Mouse (Mus musculus) B cell, adult 2 months (primary cell): ENCODE measurements at regions not wholly inside any gene's neighbourhood (a gene's known extent, or its start where the extent isn't known, plus 50 kb on each side); places are given as distances from the start of the nearest gene placed in this dataset.
"Not testable (repeated sequence)": the region's sequence is repeated elsewhere in the genome, so short reads cannot be mapped to it uniquely, and the experiment has no call there.

Source experiments
- DNase-seq, 2 experiments: peaks; one replicate each; pipeline ENCODE4 v3.0.0; 2022

DNA sequence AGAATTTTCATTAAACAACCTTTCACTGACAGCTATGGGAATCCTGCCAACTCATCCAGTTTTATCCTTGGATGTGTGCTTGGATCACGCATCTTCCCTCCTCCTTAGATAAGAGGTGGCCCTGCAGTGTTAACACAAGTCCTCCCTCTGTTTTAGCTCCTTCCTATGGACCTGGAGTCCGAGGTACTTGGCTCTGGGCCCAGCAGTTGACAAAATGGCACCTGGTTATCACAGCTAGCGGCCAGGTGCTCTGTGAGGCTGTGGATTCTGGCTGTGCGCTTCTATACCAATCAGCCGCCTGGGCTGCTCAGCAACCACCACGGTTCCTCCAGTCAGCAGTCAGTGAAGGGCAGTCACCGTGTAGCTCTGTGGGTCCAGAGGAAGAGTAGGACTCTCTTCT, 157.4 kb downstream of the Prdm2 start:
- no peak for DNase-seq

DNA sequence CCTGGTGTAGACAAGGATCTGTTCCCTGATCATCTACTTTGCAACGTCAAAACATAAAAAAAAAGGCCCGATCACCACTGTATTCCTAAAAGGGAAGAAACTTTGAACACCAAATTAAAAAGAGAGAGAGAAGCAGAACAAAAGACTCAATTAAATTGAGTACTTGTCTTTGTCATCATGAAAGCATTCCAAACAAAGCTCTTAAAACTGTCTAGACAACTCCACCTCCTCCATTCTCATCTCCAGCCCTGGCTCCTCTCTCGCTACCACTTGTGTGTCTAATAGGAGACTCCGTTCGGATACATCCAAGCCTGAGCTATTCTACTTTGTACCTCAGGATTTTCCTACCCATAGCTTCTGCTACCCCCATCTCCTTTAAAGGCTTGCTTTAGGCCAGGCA, 159.8 kb downstream of the Prdm2 start:
- DNase-seq, result no peak

DNA sequence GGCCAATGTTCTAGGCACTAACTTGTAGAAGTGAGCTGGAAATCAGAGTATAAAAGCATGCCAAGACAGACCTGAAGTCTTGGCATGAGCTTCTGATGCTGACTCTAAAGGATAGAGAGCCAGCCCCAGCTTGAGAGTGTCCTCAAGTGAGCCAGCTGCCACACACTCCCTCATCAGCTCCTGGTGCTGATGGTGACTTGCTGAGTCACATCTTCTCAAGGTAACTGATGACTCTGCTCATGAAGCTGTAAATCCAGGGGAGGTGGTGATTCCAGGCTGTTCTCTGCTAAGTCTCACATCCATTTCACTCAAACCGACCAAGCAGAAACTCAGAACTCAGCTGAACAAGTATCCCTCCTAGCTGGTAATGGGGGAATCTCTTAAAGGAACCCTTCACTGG, 161.6 kb downstream of the Prdm2 start:
- no peak for DNase-seq

- DNase-seq, result no peak
Observed at GRCm38 (mm10) chr4:143045245-143045644, 167.6 kb downstream of the Prdm2 start.

- no peak for DNase-seq
Observed at GRCm38 (mm10) chr4:143042806-143043205, 170.0 kb downstream of the Prdm2 start.

GRCm38 (mm10) chr4:143038626-143039025, 174.2 kb downstream of the Prdm2 start:
- DNase-seq, result no peak

- no peak for DNase-seq
Observed at GRCm38 (mm10) chr4:143036704-143037103, 176.1 kb downstream of the Prdm2 start.

DNA sequence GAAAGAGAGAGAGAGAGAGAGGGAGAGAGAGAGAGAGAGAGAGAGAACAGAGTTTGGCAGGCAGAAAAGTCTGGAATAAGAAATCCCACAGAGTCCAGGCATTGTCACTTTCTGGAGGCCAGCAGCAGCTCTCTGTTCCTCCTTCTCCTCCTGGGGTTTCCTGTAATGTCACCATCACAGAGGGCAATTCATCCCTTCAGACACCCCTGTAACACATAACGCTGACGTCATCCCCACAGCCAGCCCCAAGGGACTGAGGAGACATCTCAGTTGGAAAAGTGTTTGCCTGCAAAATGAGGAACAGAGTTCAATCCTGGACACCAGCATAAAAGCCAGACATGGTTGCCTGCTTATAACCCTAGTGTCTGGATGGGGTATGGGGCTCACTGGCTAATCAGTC, 177.7 kb downstream of the Prdm2 start:
- not testable (repeated sequence) for DNase-seq

DNA sequence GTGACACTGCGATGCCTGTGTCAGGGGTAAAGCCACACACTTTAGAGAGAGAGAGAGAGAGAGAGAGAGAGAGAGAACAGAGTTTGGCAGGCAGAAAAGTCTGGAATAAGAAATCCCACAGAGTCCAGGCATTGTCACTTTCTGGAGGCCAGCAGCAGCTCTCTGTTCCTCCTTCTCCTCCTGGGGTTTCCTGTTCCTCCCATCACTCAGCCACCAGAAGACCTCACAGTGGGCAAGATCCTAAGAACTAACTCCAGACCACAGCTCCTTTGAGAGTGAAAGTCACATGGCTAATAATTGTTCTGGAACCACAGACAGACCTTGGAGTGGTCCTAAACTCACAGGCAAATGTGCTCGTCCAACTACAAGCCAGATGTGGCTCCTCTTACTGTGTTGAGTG, 178.5 kb downstream of the Prdm2 start:
- not testable (repeated sequence) for DNase-seq

GRCm38 (mm10) chr4:143029813-143030212, 183.0 kb downstream of the Prdm2 start:
- peak; percentile 4 to 9 for DNase-seq

DNA sequence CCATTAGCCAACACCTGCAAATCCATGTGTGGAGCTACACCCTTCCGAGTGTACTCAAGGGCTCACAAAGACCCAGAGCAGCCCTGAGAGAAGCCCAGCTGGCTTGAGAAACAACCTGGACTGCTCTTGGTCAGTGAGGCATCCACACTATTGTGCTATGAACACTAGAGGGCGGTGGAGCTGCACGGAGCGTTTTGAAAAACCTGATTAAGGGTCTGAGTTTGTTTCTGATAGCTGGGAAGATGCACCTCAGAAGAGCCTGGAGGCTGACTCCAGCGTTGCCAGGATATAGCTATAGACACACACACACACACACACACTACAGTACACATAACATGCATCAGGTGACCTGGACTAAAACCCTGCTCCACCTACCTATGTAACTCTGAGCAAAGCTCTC, 185.5 kb downstream of the Prdm2 start:
- DNase-seq, result peak; percentile 66 to 68

GRCm38 (mm10) chr4:143021242-143021881, 191.4 kb downstream of the Prdm2 start:
- DNase-seq, result peak; percentile 14 to 26

DNA sequence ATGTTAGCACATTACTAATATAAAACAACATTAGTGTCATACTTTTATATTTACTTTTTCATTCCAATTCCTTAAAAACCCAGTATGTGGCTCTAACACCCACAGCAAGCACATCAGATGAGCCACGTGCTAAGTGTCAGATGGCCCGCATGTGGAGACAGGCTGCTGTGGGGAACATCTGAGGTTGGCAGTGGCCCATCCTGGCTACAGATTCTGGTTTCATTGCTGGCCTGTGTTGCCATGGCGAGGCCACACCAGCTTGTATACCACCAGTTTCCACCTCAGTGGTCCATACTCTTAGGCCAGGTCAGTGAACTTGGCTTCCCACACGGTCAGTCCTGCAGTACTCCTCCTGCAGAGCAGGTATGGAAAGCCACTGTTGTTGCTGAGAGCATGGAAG, 192.1 kb downstream of the Prdm2 start:
- DNase-seq, result no peak

DNA sequence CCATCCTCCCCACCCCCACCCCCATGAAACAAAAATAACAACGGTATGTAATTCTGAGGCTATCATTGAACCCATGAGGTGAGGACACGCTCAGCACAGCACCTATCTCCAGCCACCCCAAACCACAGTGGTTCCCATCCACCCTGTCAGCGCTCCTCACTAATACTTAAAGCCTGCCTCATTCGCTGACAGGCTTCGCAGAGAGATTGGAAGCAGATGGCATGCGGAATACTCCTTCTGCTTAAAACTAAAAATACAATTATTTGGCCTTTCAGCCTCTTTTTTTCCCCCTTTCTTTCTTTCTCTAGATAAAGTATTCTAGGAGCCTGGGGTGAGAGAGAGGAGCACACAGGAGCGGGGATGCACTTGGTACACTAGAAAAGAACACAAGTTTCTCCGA, 199.9 kb downstream of the Prdm2 start:
- no peak for DNase-seq

DNA sequence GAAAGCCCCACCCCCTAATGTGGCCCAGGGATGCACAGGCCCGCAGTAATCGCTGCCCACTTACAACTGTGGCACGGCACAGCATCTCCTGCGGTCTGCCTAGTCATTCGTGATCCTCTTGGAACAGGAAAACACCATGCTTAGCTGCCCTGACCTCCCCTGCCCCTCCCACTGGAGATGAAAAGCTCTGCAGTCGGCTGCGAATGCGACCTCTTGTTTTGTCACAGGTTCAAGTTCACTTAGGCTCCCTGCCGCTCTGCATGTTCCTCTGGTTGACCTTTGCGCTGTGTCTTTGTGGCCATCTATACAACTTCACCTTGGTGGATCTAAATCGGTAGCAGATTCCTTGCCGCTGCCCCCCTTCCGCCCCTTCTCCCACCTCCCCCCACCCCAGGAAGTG, 210.8 kb downstream of the Prdm2 start:
- DNase-seq, result no peak

GRCm38 (mm10) chr4:143001486-143001885, 211.3 kb downstream of the Prdm2 start:
- DNase-seq, result no peak

- DNase-seq, result no peak
Observed at GRCm38 (mm10) chr4:142996406-142996805, 216.4 kb downstream of the Prdm2 start.

DNA sequence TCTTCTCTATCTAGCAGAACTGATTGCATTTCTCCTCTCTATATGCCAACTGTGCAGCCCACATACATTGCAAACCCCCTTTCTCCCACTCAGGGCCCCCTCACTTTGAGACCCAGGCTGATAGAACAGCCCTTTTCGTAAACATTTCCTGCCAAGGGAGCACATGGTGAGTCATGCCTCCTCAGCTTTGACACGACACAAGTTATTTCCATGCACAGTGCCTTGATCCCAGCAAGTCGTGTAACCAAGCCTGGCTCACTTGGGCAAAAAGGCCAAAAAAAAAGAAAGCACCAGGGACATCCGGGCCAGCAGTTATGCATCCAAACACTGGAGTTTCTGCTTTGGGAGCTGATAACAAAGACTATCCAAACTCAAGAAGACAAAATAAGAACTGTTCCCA, 221.4 kb downstream of the Prdm2 start:
- DNase-seq, result no peak

DNA sequence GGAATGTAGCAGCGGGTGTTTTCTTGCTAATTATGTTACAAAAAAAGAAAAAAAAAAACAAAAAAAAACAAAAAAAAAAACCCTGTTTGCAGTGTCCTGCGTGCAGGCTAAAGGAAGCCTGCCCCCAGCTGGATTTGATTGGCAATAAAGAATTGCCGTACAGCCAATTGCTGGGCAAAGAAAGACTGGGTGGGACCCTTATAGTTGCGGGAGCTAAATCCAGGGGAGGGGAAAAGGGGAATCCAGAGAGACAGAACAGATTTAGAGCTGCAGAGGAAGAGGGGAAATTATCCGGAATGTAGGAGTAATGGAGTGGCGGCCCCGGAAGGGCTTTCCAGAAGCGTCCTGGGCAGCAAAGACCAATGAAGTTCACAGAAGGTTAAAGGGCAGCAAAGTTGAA, 223.6 kb downstream of the Prdm2 start:
- DNase-seq, result no peak

GRCm38 (mm10) chr4:142983295-142983624, 229.5 kb downstream of the Prdm2 start:
- no peak for DNase-seq

GRCm38 (mm10) chr4:142982585-142983294, 230.1 kb downstream of the Prdm2 start:
- DNase-seq, result no peak

DNA sequence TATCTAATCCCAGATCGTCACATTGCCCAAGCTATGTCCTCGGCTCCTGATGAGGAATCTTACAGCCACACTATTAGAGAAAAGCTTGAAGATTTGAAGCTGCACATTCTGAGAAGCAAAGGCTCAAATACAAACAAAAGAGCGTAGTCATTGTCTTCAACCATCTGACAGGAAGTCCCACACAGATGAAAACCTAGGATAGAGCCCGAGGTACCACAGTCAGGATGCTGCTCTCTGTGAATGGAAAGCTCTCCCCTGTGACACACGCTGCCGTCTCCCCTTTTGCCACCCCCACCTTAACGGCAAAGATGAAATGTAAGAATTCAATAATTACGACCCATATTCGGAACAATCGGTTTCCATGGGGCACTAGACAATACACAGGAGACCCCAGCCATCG, 237.2 kb downstream of the Prdm2 start:
- DNase-seq, result no peak

- no peak for DNase-seq
Observed at GRCm38 (mm10) chr4:142970040-142970439, 242.8 kb downstream of the Prdm2 start.

GRCm38 (mm10) chr4:142967604-142968003, 245.2 kb downstream of the Prdm2 start:
- DNase-seq, result no peak

- no peak for DNase-seq
Observed at GRCm38 (mm10) chr4:142956832-142957429, 255.9 kb downstream of the Prdm2 start.
